Mouse (Mus musculus) liver, postnatal 0 days (tissue): ENCODE measurements around the gene Map1s. TPM values are rescaled to one million over a fixed set of nuclear protein-coding genes. Genes with fewer than 3 reads are reported as not detected.

Source experiments
- ATAC-seq: fragments of 200-750 bp; cut with Nextera tagmentation; 2 replicates; pipeline ENCODE4 v1.8.0; 2017; ENCODE audit warnings: mild to moderate bottlenecking, moderate library complexity
- DNase-seq: peaks from one replicate; pipeline ENCODE4 v3.0.0-alpha.2; 2016
- H3K27ac ChIP-seq: fragments of 300-500 bp; sonication (generic); 2 replicates; pipeline ENCODE4 v1.5.1; 2014; ENCODE audit warnings: antibody characterized with exemption, moderate library complexity, mild to moderate bottlenecking, low read depth
- H3K27me3 ChIP-seq: fragments of 300-500 bp; sonication (generic); 2 replicates; pipeline ENCODE4 v1.6.1; 2014; ENCODE audit warnings: low read length, control low read depth, mixed read lengths; ENCODE audit not compliant: insufficient read depth
- H3K36me3 ChIP-seq: fragments of 300-500 bp; sonication (generic); replicated peaks from 2 replicates; pipeline ENCODE4 v1.6.1; 2014; ENCODE audit warnings: mild to moderate bottlenecking, control low read depth, low read length, moderate library complexity, mixed read lengths; ENCODE audit not compliant: insufficient read depth
- H3K4me1 ChIP-seq: fragments of 300-500 bp; sonication (generic); 2 replicates; pipeline ENCODE4 v1.6.1; 2014; ENCODE audit warnings: antibody characterized with exemption, mild to moderate bottlenecking, control low read depth; ENCODE audit not compliant: insufficient read depth
- H3K4me2 ChIP-seq: fragments of 300-500 bp; sonication (generic); 2 replicates; pipeline ENCODE4 v1.6.1; 2014; ENCODE audit warnings: low read depth, mild to moderate bottlenecking, low read length, moderate library complexity, mixed read lengths
- H3K4me3 ChIP-seq: fragments of 300-500 bp; sonication (generic); 2 replicates; pipeline ENCODE4 v1.5.1; 2014; ENCODE audit warnings: low read depth, low read length
- H3K9ac ChIP-seq: fragments of 300-500 bp; sonication (generic); replicated peaks from 2 replicates; pipeline ENCODE4 v1.6.1; 2014; ENCODE audit warnings: mild to moderate bottlenecking, moderate library complexity
- H3K9me3 ChIP-seq: fragments of 300-500 bp; sonication (generic); 2 replicates; pipeline ENCODE4 v1.6.1; 2016; ENCODE audit warnings: mild to moderate bottlenecking, control low read depth, low read length, mixed read lengths
- CTCF ChIP-seq: sonication (generic); IDR thresholded peaks from 2 replicates; pipeline ENCODE4 v1.5.1; 2016; ENCODE audit warnings: antibody characterized with exemption, low read depth
- EP300 ChIP-seq: IDR thresholded peaks from 2 replicates; pipeline ENCODE4 v1.6.1; 2016; ENCODE audit warnings: antibody characterized with exemption, low read depth, mild to moderate bottlenecking
- WGBS: fragments of 180-500 bp; shearing (Covaris S2); extraction: QIAGEN DNeasy Blood & Tissue Kit; methylation state at CpG from one replicate; pipeline ENCODE4 v1.1.7; 2014; ENCODE audit not compliant: insufficient replicate concordance; 5-methylcytosine and 5-hydroxymethylcytosine counted together
- polyA plus RNA-seq: library from polyadenylated mRNA; unstranded; fragments of >200 nt; fragmentation: Nextera tagmentation; extraction: Ambion mirVana; gene quantifications from 2 replicates; pipeline ENCODE4 v1.2.1, GENCODE M21; 2015

Map1s gene
- polyA plus RNA-seq, 1 experiment from 2014 or later: 8.7 TPM

GRCm38 (mm10) chr8:70925754-70926153, 20.0 kb downstream of the Map1s start:
- ATAC-seq (no peak), DNase-seq (no peak)
- no peak for TF ChIP-seq CTCF
- no peak for TF ChIP-seq EP300
- H3K4me1 ChIP-seq: no peaks in the 10 kb centered on the region
- H3K9ac ChIP-seq: no peak overlapping the region
- no peaks in the 10 kb centered on the region for H3K36me3 ChIP-seq
- H3K27ac ChIP-seq: no peak overlapping the region
- H3K27me3 ChIP-seq: no peaks in the 10 kb centered on the region
- no peak overlapping the region for H3K4me2 ChIP-seq
- WGBS: 77% methylated on average over 4 of the region's 4 CpGs
- no peak overlapping the region for H3K4me3 ChIP-seq
- no peaks in the 10 kb centered on the region for H3K9me3 ChIP-seq

GRCm38 (mm10) chr8:70926396-70926795, 20.7 kb downstream of the Map1s start:
- DNase-seq (no peak), ATAC-seq (no peak)
- H3K9ac ChIP-seq: no peak overlapping the region
- H3K9me3 ChIP-seq: no peaks in the 10 kb centered on the region
- H3K4me2 ChIP-seq: no peak overlapping the region
- no peak overlapping the region for H3K4me3 ChIP-seq
- no peaks in the 10 kb centered on the region for H3K36me3 ChIP-seq
- no peak overlapping the region for H3K27ac ChIP-seq
- H3K27me3 ChIP-seq: no peaks in the 10 kb centered on the region
- no peak for TF ChIP-seq CTCF
- no peak for TF ChIP-seq EP300
- WGBS: 78% methylated on average over 5 of the region's 5 CpGs
- H3K4me1 ChIP-seq: no peaks in the 10 kb centered on the region

GRCm38 (mm10) chr8:70928096-70928495, 22.4 kb downstream of the Map1s start:
- ATAC-seq (no peak), DNase-seq (no peak)
- H3K9me3 ChIP-seq: no peaks in the 10 kb centered on the region
- H3K9ac ChIP-seq: no peak overlapping the region
- H3K4me3 ChIP-seq: no peak overlapping the region
- TF ChIP-seq CTCF (no peak), EP300 (no peak)
- no peaks in the 10 kb centered on the region for H3K4me1 ChIP-seq
- H3K36me3 ChIP-seq: no peaks in the 10 kb centered on the region
- 86% methylated on average over 3 of the region's 3 CpGs for WGBS
- no peak overlapping the region for H3K27ac ChIP-seq
- no peak overlapping the region for H3K4me2 ChIP-seq
- H3K27me3 ChIP-seq: no peaks in the 10 kb centered on the region

- TF ChIP-seq CTCF: no peak
- TF ChIP-seq EP300: no peak
- no peaks in the 10 kb centered on the region for H3K36me3 ChIP-seq
- H3K4me1 ChIP-seq: no peaks in the 10 kb centered on the region
- H3K4me3 ChIP-seq: no peak overlapping the region
- DNase-seq (no peak), ATAC-seq (no peak)
- H3K27me3 ChIP-seq: no peaks in the 10 kb centered on the region
- H3K27ac ChIP-seq: no peak overlapping the region
- H3K9me3 ChIP-seq: no peaks in the 10 kb centered on the region
- 49% methylated on average over 5 of the region's 5 CpGs for WGBS
- no peak overlapping the region for H3K9ac ChIP-seq
- H3K4me2 ChIP-seq: no peak overlapping the region
Measured at GRCm38 (mm10) chr8:70928778-70929322, 23.1 kb downstream of the Map1s start.

- Histone ChIP-seq H3K36me3 (no peaks in the 10 kb centered on the region), H3K9ac (no peak overlapping the region), H3K9me3 (no peaks in the 10 kb centered on the region), H3K27me3 (no peaks in the 10 kb centered on the region), H3K4me1 (no peaks in the 10 kb centered on the region), H3K4me2 (no peak overlapping the region), H3K27ac (no peak overlapping the region), H3K4me3 (no peak overlapping the region)
- ATAC-seq (no peak), DNase-seq (no peak)
- WGBS: 81% methylated on average over 11 of the region's 11 CpGs
- TF ChIP-seq EP300 (no peak), CTCF (no peak)
Measured at GRCm38 (mm10) chr8:70931731-70932130, 26.0 kb downstream of the Map1s start.

- TF ChIP-seq CTCF: no peak
- no peak for TF ChIP-seq EP300
- Histone ChIP-seq H3K27ac (no peak overlapping the region), H3K4me1 (no peaks in the 10 kb centered on the region), H3K9ac (no peak overlapping the region), H3K4me3 (no peak overlapping the region), H3K9me3 (no peaks in the 10 kb centered on the region), H3K27me3 (no peaks in the 10 kb centered on the region), H3K4me2 (no peak overlapping the region), H3K36me3 (no peaks in the 10 kb centered on the region)
- WGBS: 74% methylated on average over 4 of the region's 4 CpGs
- ATAC-seq (no peak), DNase-seq (no peak)
Measured at GRCm38 (mm10) chr8:70933036-70933435, 27.3 kb downstream of the Map1s start.

GRCm38 (mm10) chr8:70934786-70935185, 29.1 kb downstream of the Map1s start:
- 57% methylated on average over 7 of the region's 7 CpGs for WGBS
- Histone ChIP-seq H3K27me3 (no peaks in the 10 kb centered on the region), H3K27ac (no peak overlapping the region), H3K36me3 (no peaks in the 10 kb centered on the region), H3K4me2 (no peak overlapping the region), H3K4me1 (no peaks in the 10 kb centered on the region), H3K9me3 (no peaks in the 10 kb centered on the region), H3K9ac (no peak overlapping the region), H3K4me3 (no peak overlapping the region)
- ATAC-seq: no peak
- TF ChIP-seq EP300 (no peak), CTCF (no peak)
- DNase-seq: no peak
